Mouse (Mus musculus) hindbrain, embryonic 12.5 days (tissue): ENCODE measurements around the gene Gm4907. TPM values are rescaled to one million over a fixed set of nuclear protein-coding genes. Genes with fewer than 3 reads are reported as not detected.
"Not testable (repeated sequence)": the region's sequence is repeated elsewhere in the genome, so short reads cannot be mapped to it uniquely, and the experiment has no call there.

Experiments used
- ATAC-seq: fragments of 200-750 bp; cut with Nextera tagmentation; 2 replicates; pipeline ENCODE4 v1.8.0; 2017; ENCODE audit warnings: moderate TSS enrichment; ENCODE audit not compliant: low FRiP score
- H3K27ac ChIP-seq: fragments of 300-500 bp; sonication (generic); 2 replicates; pipeline ENCODE4 v1.5.1; 2016; ENCODE audit warnings: mild to moderate bottlenecking
- H3K27me3 ChIP-seq: fragments of 300-500 bp; sonication (generic); 2 replicates; pipeline ENCODE4 v1.6.1; 2016; ENCODE audit warnings: mild to moderate bottlenecking
- H3K36me3 ChIP-seq: fragments of 300-500 bp; sonication (generic); 2 replicates; pipeline ENCODE4 v1.6.1; 2016; ENCODE audit warnings: mild to moderate bottlenecking
- H3K4me1 ChIP-seq: fragments of 300-500 bp; sonication (generic); 2 replicates; pipeline ENCODE4 v1.6.1; 2016
- H3K4me2 ChIP-seq: fragments of 300-500 bp; sonication (generic); replicated peaks from 2 replicates; pipeline ENCODE4 v1.6.1; 2016; ENCODE audit warnings: mild to moderate bottlenecking
- H3K4me3 ChIP-seq: fragments of 300-500 bp; sonication (generic); 2 replicates; pipeline ENCODE4 v1.5.1; 2016; ENCODE audit warnings: mild to moderate bottlenecking
- H3K9ac ChIP-seq: fragments of 300-500 bp; sonication (generic); 2 replicates; pipeline ENCODE4 v1.6.1; 2016; ENCODE audit warnings: mild to moderate bottlenecking, moderate library complexity
- H3K9me3 ChIP-seq: fragments of 300-500 bp; sonication (generic); replicated peaks from 2 replicates; pipeline ENCODE4 v1.6.1; 2016; ENCODE audit warnings: mild to moderate bottlenecking
- WGBS: fragments of 180-500 bp; shearing (Covaris S2); methylation state at CpG from one replicate; pipeline ENCODE4 v1.1.7; 2016; 5-methylcytosine and 5-hydroxymethylcytosine counted together
- polyA plus RNA-seq: library from polyadenylated mRNA; unstranded; fragments of >200 nt; fragmentation: Nextera tagmentation; extraction: Ambion mirVana; gene quantifications from 2 replicates; pipeline ENCODE4 v1.2.1, GENCODE M21; 2016

The Gm4907 gene
- polyA plus RNA-seq = not detected in 2 replicates

DNA sequence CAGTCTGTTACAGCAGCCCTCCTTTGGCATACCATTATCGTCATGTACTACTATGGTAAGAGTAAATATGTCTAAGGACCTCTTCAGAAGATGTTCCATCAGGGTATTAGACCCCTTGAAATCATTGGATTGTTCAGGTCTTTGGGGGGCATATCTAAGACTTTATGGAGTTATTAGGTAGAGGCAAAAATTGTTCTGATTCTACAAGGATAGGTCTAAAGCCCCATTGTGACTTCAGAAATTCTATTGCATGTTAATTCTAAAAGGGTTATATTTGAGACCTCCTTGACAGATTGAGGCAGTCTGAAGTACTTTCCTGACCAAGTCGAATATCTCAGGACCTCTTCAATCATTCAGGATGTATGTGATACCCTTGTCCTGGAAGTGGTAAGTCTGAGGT lies at the start of gene Gm4907:
TSS of gene Gm4907 (plus strand) at position 301 of the 400 bp plus-strand sequence.
- 68% methylated on average over 2 of the region's 2 CpGs for WGBS
- not testable (repeated sequence) for H3K36me3 ChIP-seq, H3K4me2 ChIP-seq, H3K4me1 ChIP-seq, H3K27ac ChIP-seq, H3K9ac ChIP-seq, H3K27me3 ChIP-seq, H3K9me3 ChIP-seq, ATAC-seq, H3K4me3 ChIP-seq

- not testable (repeated sequence) for H3K27ac ChIP-seq
Measured at GRCm38 (mm10) chrX:23833784-23834183, 48.6 kb upstream of the Gm4907 start.

DNA sequence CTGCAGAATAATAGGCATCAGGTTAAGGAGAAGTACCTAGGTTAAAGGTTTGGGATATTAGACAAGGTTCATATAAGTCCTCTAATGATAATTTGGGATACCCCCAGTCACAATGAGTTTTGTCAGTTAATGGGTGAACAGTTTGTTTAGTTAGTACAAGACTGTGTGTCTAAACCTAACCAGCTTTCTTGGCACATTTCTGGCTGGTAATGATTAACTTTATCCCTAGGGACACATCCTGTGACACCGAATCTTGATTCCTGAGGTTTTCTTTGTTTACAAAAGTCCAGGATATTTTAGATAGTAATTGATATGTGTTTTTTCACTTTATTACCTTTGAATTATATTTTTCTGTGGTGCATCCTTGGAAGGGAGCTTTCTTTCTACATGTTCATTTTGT lies 41.4 kb upstream of the Gm4907 start:
- no peaks in the 10 kb centered on the region for H3K9me3 ChIP-seq
- no peak overlapping the region for H3K4me2 ChIP-seq
- no peaks in the 10 kb centered on the region for H3K4me1 ChIP-seq
- no peak overlapping the region for H3K9ac ChIP-seq
- H3K27me3 ChIP-seq = no peaks in the 10 kb centered on the region
- ATAC-seq = no peak
- no peak overlapping the region for H3K4me3 ChIP-seq
- no peaks in the 10 kb centered on the region for H3K36me3 ChIP-seq
- 71% methylated on average over 1 of the region's 1 CpGs for WGBS
- no peak overlapping the region for H3K27ac ChIP-seq

More at GRCm38 (mm10) chrX:23833784-23834183, 48.6 kb upstream of the Gm4907 start:
- not testable (repeated sequence) for H3K4me1 ChIP-seq, H3K9ac ChIP-seq, H3K36me3 ChIP-seq, H3K4me2 ChIP-seq, ATAC-seq, H3K4me3 ChIP-seq, H3K9me3 ChIP-seq, H3K27me3 ChIP-seq
- WGBS = 94% methylated on average over 11 of the region's 11 CpGs

DNA sequence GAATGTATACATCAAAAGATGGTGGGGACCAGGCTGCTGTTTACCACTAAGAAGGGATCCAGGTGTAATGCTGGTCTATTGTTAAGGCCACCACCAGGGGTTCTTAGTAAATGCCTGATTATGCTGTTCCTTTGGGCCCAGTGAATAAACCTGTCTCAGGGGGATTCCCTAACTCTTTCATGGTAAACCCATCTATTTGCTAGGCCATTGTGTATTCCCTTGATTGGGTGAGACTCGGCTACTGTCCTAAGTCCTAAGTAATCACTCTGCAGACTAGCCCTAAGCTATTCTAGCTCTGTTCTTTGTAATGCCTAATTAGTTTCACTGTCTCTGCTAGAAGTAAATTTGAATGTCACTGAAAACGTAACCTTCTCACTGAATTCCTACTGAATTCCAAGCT lies 71.8 kb downstream of the Gm4907 start:
- Histone ChIP-seq H3K36me3 (no peaks in the 10 kb centered on the region), H3K9ac (no peak overlapping the region), H3K4me1 (no peaks in the 10 kb centered on the region), H3K9me3 (no peaks in the 10 kb centered on the region; the same call in 1 of the 2 replicates), H3K4me2 (no peak overlapping the region), H3K27me3 (no peaks in the 10 kb centered on the region), H3K27ac (no peak overlapping the region), H3K4me3 (no peak overlapping the region)
- no peak for ATAC-seq
- 59% methylated on average over 2 of the region's 2 CpGs for WGBS

Other genes with a start within 250 kb of the Gm4907 start
- gene Wdr44, start 189.5 kb upstream of the Gm4907 start, polyA plus RNA-seq = 10.7 and 13.4 TPM in 2 replicates
- gene Gm4985, start 76.4 kb downstream of the Gm4907 start, polyA plus RNA-seq = not detected in 2 replicates